Mouse (Mus musculus) CH12.LX (cell line): ENCODE measurements around the gene Plscr5. TPM values are rescaled to one million over a fixed set of nuclear protein-coding genes. Genes with fewer than 3 reads are reported as not detected.

Experiments
- DNase-seq: peaks from one replicate; pipeline ENCODE4 v3.0.0-alpha.2; 2013; ENCODE audit errors: extremely low read depth
- H3K27ac ChIP-seq: 2 replicates; pipeline ENCODE4 v1.5.1; 2012; ENCODE audit warnings: low read depth, mild to moderate bottlenecking, control low read depth, moderate library complexity; ENCODE audit not compliant: insufficient read depth
- H3K27me3 ChIP-seq: replicated peaks from 2 replicates; pipeline ENCODE3; 2012; ENCODE audit warnings: inconsistent platforms
- H3K36me3 ChIP-seq, 2 experiments: replicated peaks in 1 of 2; 2 replicates each; pipeline versions ENCODE3 to v1.6.1; 2012; ENCODE audit warnings: inconsistent platforms in 1 of 2, low read length in 1 of 2, mild to moderate bottlenecking in 1 of 2, mixed read lengths in 1 of 2, moderate library complexity in 1 of 2; ENCODE audit not compliant: control insufficient read depth in 1 of 2, insufficient read depth in 1 of 2
- H3K4me1 ChIP-seq, 2 experiments: 2 replicates each; pipeline ENCODE4 v1.6.1; 2012; ENCODE audit warnings: inconsistent platforms in 1 of 2, moderate library complexity in 1 of 2; ENCODE audit not compliant: insufficient read depth in 2 of 2, control insufficient read depth in 1 of 2
- H3K4me2 ChIP-seq: 2 replicates; pipeline ENCODE4 v1.6.1; 2012; ENCODE audit warnings: low read depth, mild to moderate bottlenecking, control low read depth; ENCODE audit not compliant: poor library complexity, insufficient read depth, severe bottlenecking
- H3K4me3 ChIP-seq, 3 experiments: fragments of 150-350 bp in 1 of 3; sonication (generic) in 1 of 3; replicated peaks in 1 of 3; 2 replicates each; pipeline versions ENCODE3 to v1.5.1; 2011 to 2012; ENCODE audit warnings: low read depth in 2 of 3, low read length in 2 of 3, mild to moderate bottlenecking in 2 of 3, moderate library complexity in 2 of 3, control low read depth in 1 of 3, improper control_type of control experiment in 1 of 3, inconsistent platforms in 1 of 3, mixed read lengths in 1 of 3; ENCODE audit not compliant: poor library complexity in 1 of 3
- H3K79me2 ChIP-seq: replicated peaks from 2 replicates; pipeline ENCODE4 v1.6.1; 2012; ENCODE audit warnings: mild to moderate bottlenecking, moderate library complexity; ENCODE audit not compliant: control insufficient read depth, poor library complexity, insufficient read depth, severe bottlenecking; ENCODE audit errors: extremely low read depth
- H3K9ac ChIP-seq: 2 replicates; pipeline ENCODE4 v1.6.1; 2012; ENCODE audit warnings: low read depth, mild to moderate bottlenecking, control low read depth, moderate library complexity; ENCODE audit not compliant: insufficient read depth
- H3K9me3 ChIP-seq: replicated peaks from 2 replicates; pipeline ENCODE3; 2012; ENCODE audit warnings: low read length, inconsistent platforms, mixed read lengths
- BHLHE40 ChIP-seq: IDR thresholded peaks from 2 replicates; pipeline ENCODE4 v1.6.1; 2011; ENCODE audit warnings: mild to moderate bottlenecking, low read depth, low read length, improper control_type of control experiment
- CTCF ChIP-seq, 2 experiments: IDR thresholded peaks in 1 of 2; conservative IDR thresholded peaks in 1 of 2; 2 replicates each; pipeline ENCODE4 v1.5.1; 2011 to 2012; ENCODE audit warnings: low read depth in 2 of 2, low read length in 2 of 2, improper control_type of control experiment in 1 of 2, inconsistent platforms in 1 of 2, mild to moderate bottlenecking in 1 of 2, moderate library complexity in 1 of 2
- ETS1 ChIP-seq: conservative IDR thresholded peaks from 2 replicates; pipeline ENCODE4 v1.6.1; 2012; ENCODE audit warnings: low read depth, mild to moderate bottlenecking, inconsistent platforms, low read length, improper control_type of control experiment, moderate library complexity
- GABPA ChIP-seq: IDR thresholded peaks from 2 replicates; pipeline ENCODE4 v1.6.1; 2012; ENCODE audit warnings: low read depth, low read length, improper control_type of control experiment, inconsistent platforms; ENCODE audit not compliant: insufficient replicate concordance
- HCFC1 ChIP-seq: IDR thresholded peaks from 2 replicates; pipeline ENCODE4 v1.6.1; 2012; ENCODE audit warnings: low read depth, mild to moderate bottlenecking, inconsistent platforms, low read length, improper control_type of control experiment
- IRF4 ChIP-seq: IDR thresholded peaks from 2 replicates; pipeline ENCODE4 v1.6.1; 2014; ENCODE audit warnings: low read depth, mild to moderate bottlenecking, inconsistent platforms, low read length, improper control_type of control experiment
- MEF2A ChIP-seq: IDR thresholded peaks from 2 replicates; pipeline ENCODE4 v1.6.1; 2014; ENCODE audit warnings: low read depth, mild to moderate bottlenecking, inconsistent platforms, low read length, improper control_type of control experiment, borderline replicate concordance
- NELFE ChIP-seq: IDR thresholded peaks from 2 replicates; pipeline ENCODE4 v1.6.1; 2011; ENCODE audit warnings: low read depth, low read length, improper control_type of control experiment
- RAD21 ChIP-seq: IDR thresholded peaks from 2 replicates; pipeline ENCODE4 v1.6.1; 2011; ENCODE audit warnings: low read depth, mild to moderate bottlenecking, low read length, improper control_type of control experiment, moderate library complexity
- RCOR1 ChIP-seq: conservative IDR thresholded peaks from 2 replicates; pipeline ENCODE4 v1.6.1; 2012; ENCODE audit warnings: low read depth, mild to moderate bottlenecking, inconsistent platforms, low read length, improper control_type of control experiment
- SMC3 ChIP-seq: IDR thresholded peaks from 2 replicates; pipeline ENCODE4 v1.6.1; 2011; ENCODE audit warnings: low read depth, low read length, improper control_type of control experiment
- TBP ChIP-seq: conservative IDR thresholded peaks from 2 replicates; pipeline ENCODE4 v1.6.1; 2011; ENCODE audit warnings: low read depth, low read length, improper control_type of control experiment
- TCF12 ChIP-seq: IDR thresholded peaks from 2 replicates; pipeline ENCODE4 v1.6.1; 2014; ENCODE audit warnings: low read depth, mild to moderate bottlenecking, inconsistent platforms, low read length, improper control_type of control experiment
- USF1 ChIP-seq: IDR thresholded peaks from 2 replicates; pipeline ENCODE4 v1.6.1; 2014; ENCODE audit warnings: low read depth, mild to moderate bottlenecking, inconsistent platforms, low read length, improper control_type of control experiment
- USF2 ChIP-seq: conservative IDR thresholded peaks from 2 replicates; pipeline ENCODE4 v1.6.1; 2011; ENCODE audit warnings: low read depth, low read length, improper control_type of control experiment
- ZC3H11A ChIP-seq: IDR thresholded peaks from 2 replicates; pipeline ENCODE4 v1.6.1; 2012; ENCODE audit warnings: low read depth, mild to moderate bottlenecking, inconsistent platforms, low read length, improper control_type of control experiment
- ZKSCAN1 ChIP-seq: IDR thresholded peaks from 2 replicates; pipeline ENCODE4 v1.6.1; 2012; ENCODE audit warnings: low read depth, inconsistent platforms, low read length, improper control_type of control experiment, borderline replicate concordance
- ZMIZ1 ChIP-seq: IDR thresholded peaks from 2 replicates; pipeline ENCODE4 v1.6.1; 2012; ENCODE audit warnings: low read depth, mild to moderate bottlenecking, inconsistent platforms, low read length, improper control_type of control experiment
- ZNF384 ChIP-seq: IDR thresholded peaks from 2 replicates; pipeline ENCODE4 v1.6.1; 2012; ENCODE audit warnings: low read depth, low read length, improper control_type of control experiment, inconsistent platforms
- dilution Hi-C: fragments of 300-500 bp; cut with MboI; formaldehyde crosslinking; loops from 2 replicates; pipeline ENCODE4 v1.14.3; 2020; ENCODE audit warnings: low sequenced_read_pairs; ENCODE audit not compliant: extremely low pct_unique_long_range_greater_than_20kb, extremely low pct_ligation_motif_present
- in situ Hi-C: fragments of 300-500 bp; cut with MboI; formaldehyde crosslinking; loops from 3 replicates; pipeline ENCODE4 v1.14.3; 2019; ENCODE audit warnings: low sequenced_read_pairs, low pct_ligation_motif_present, low pct_unique_long_range_greater_than_20kb, mixed read lengths
- polyA plus RNA-seq: library from polyadenylated mRNA; unstranded; fragments of >175 nt; gene quantifications from 2 replicates; pipeline ENCODE4 v1.2.1, GENCODE M21; 2012; ENCODE audit warnings: low read depth; ENCODE audit not compliant: insufficient read length
- total RNA-seq, 2 experiments: library from RNA; depleted of rRNA; stranded (reverse); fragments of 300-350 nt in 1 of 2; fragments of >200 nt in 1 of 2; gene quantifications; 2 replicates each; pipeline ENCODE4 v1.2.3; 2012 to 2014

Plscr5 gene
- total and polyA plus RNA-seq, 3 experiments, result not detected

- Histone ChIP-seq H3K9me3 (no peaks in the 10 kb centered on the region), H3K79me2 (no peaks in the 10 kb centered on the region), H3K36me3 (no peaks in the 10 kb centered on the region), H3K4me1 (peaks cover 0 to 10% of the 10 kb centered on the region in 2 experiments; a peak in 1 of 4 replicates), H3K4me3 (no peak overlapping the region), H3K4me2 (no peak overlapping the region), H3K9ac (no peak overlapping the region), H3K27me3 (no peaks in the 10 kb centered on the region), H3K27ac (no peak overlapping the region)
- TF ChIP-seq ZC3H11A (no peak), TCF12 (no peak)
- no peak for DNase-seq
- dilution Hi-C loops (no loop called here), in situ Hi-C loops (loop anchor here (25.0 kb wide), 1 partner anchor 401 kb away; no protein-coding TSS in a partner anchor)
These were observed 18.3 kb downstream of the Plscr5 start for GRCm38 (mm10) chr9:92211048-92211447.

- H3K9me3 ChIP-seq, result no peaks in the 10 kb centered on the region
- peaks cover 5 to 29% of the 10 kb centered on the region in 2 experiments for H3K4me1 ChIP-seq
- DNase-seq, result peak; percentile 12
- no peak overlapping the region for H3K4me2 ChIP-seq
- no peaks in the 10 kb centered on the region for H3K79me2 ChIP-seq
- TF ChIP-seq MEF2A (no peak), SMC3 (peak; percentile 39), ZKSCAN1 (no peak), RAD21 (peak; percentile 62), TBP (no peak), GABPA (no peak), ZNF384 (no peak), ZC3H11A (no peak), ZMIZ1 (no peak), IRF4 (no peak), CTCF (conservative IDR thresholded peaks at IDR 0.05 in 1 of 2, IDR thresholded peaks at IDR 0.05 in 1 of 2; ENCODE audit: low read depth in 2 of 2, low read length in 2 of 2) (peak in 1 of 2 experiments; percentile 35; a peak in 2 of 4 replicates), HCFC1 (no peak), USF2 (no peak), NELFE (no peak), ETS1 (no peak), RCOR1 (no peak), USF1 (no peak), BHLHE40 (no peak)
- H3K4me3 ChIP-seq, result no peak overlapping the region
- no peak overlapping the region for H3K9ac ChIP-seq
- in situ Hi-C loops (loop anchor here (25.0 kb wide), 1 partner anchor 395 kb away; no protein-coding TSS in a partner anchor), dilution Hi-C loops (no loop called here)
- no peaks in the 10 kb centered on the region for H3K36me3 ChIP-seq
- H3K27ac ChIP-seq, result no peak overlapping the region
- no peaks in the 10 kb centered on the region for H3K27me3 ChIP-seq
These were observed 24.7 kb downstream of the Plscr5 start for GRCm38 (mm10) chr9:92217484-92217883.
